Mouse (Mus musculus): ENCODE results near the gene Xpo6.

The Xpo6 gene

DNA sequence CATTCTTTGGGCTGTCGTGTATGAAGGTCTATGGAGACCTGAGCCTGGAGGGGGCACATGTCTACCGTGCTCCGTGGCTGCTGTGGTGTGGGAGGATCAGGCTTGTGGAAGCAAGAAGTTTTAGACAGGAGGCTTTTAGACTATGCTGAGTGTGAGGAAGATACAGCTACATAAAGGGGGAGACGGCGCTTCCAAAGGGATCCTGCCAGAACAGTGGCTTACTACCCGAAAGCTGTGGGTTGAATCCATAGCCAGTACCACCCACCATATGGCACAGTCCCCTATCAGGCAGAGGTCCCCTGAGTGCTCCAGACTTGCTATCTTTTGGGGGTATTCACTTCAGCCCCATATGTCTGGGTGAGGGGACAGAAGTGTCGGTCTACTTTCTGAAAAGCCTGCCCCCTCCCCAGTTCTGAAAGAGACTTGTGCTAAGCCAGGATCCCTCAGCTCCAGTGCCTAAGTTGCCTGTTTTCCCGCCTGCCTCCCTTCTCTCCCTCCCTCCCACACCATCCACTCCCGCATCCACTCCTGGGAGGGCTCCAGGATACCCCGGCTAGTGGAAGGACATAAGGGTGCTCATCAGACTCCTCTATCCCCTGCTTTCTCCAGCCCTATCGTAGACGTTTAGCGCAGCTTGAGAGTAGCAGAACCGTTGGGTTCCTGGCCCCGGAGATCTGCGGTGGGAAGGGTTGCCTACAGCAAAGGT is 119.2 kb downstream of the Xpo6 start:
- no peak for DNase-seq (ENCODE audit: low read depth, low spot score)

DNA sequence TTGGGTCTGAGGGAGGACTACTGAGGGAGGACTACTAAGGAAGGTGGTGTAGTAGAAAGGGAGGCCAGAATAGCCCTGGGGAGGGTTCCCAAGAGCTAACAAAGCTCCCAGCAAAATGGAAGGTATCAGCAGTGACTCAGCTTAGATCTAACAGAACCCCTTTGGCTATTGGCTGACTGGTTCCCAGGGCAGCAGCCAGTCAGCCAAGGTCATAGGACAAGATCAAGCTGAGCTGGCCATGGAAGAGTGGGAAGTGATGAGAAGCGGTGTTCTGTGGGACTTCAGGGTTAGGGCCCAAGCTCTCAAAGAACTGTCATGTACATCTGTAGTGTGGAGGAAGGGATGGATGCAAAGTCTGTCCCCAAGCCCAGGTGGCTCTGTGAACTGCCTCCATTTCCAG is 123.4 kb downstream of the Xpo6 start:
- DNase-seq (ENCODE audit: low read depth, low spot score) = no peak

DNA sequence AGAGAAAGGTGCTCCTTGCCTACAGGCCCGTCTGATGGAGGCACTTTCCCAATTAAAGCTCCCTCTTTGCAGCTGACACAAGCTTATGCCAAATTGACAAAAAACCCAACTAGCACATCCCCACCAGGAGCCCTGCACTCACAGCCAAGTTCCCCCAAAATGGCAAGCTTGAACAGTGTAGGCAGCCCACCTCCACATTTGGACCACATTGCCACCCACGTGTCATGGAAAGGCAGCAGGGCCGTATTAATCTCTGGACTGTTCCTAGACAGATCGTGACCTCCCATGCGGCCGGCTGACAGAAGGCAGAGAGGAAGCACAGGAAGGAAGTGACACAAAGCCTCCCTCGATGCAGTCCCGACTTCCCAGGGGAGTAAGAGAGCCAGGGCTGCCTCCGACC is 125.2 kb downstream of the Xpo6 start:
- no peak for DNase-seq (ENCODE audit: low read depth, low spot score)

DNA sequence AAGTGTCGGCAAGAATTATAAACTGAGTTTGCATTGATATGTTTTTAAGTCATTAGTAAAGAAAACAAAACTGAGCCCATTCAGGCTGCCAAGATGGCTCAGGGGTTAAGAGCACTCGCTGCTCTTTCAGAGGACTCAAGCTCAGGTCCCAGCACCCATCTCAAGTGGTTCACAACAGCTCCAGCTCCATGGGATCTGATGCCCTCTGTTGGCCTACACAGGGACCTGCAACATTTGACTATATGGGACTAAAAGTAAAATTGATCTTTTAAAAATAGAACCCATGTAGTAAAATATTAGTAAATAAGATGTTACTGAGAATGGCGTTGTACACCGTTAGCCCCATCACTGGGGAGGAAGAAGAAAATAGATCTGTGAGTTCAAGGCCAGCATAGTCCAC is 130.0 kb downstream of the Xpo6 start:
- no peak for DNase-seq (ENCODE audit: low read depth, low spot score)

DNA sequence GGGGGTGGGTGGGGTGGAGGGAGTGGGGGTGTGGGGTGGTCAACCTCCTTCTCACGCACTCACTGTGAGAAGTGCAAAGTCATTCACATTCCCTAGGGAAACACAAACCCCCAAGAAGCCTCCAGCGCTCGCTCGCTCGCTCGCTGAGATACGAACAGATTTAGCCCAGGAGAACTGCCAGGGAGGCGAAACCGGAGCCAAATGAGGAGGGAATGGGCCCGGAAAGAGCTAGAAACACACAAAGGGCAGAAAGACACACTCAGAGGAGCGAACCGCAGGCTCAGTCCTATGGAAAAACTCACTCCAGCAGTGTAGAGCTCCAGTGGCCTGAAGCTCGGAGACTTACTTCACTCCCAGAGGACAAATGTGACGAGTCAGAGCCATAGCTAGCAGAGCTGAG is 133.5 kb downstream of the Xpo6 start:
- no peak for DNase-seq (ENCODE audit: low read depth, low spot score)

DNA sequence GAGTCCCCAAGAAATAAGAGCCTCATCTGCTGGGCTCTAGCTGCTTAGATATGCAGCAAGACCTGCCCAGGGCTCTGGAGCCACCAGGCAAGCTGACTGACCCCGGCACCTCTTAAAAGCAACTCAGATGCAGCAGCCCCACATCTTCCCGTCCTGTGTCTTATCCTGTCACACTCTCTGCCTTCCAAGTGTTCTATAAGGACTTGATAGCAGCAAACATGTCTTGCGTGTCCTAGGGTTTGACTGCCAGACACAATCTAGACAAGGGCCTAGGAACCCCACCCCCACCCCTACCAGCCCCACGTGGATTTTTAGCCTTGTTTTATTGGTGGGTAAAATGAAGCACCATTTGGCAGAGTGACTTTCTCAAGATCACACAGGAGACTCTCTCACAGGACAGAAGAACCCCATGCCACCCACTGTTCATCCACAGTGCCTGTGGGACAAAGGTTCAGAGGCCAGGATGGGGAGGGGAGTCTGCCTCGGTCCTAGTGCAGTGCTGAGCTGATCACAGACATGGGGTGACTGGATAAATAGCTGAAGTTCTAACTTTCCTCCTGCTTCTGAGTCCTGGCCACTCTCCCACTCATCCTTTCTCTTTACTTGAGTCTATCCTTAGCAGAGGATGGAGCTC is 134.9 kb downstream of the Xpo6 start:
- no peak for DNase-seq (ENCODE audit: low read depth, low spot score)

DNA sequence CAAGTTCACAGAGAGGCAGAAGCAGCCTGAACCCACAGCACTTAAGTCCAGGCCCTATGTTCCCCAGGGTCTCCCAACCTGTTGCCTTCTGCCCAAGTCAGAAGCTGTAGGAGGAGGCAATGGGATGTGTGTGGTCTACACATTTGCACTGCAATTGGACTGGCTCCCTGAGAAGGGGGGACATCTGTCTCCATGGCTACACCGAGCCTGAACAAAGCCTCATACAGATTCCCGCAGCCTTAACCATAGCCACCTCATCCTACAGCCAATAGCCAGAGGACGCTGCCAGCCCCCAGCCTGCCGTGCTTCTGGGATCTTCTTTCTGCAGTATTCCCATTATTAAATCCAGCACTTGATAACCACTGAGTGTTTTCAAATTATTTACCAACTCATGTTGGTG is 138.1 kb downstream of the Xpo6 start:
- no peak for DNase-seq (ENCODE audit: low read depth, low spot score)

DNA sequence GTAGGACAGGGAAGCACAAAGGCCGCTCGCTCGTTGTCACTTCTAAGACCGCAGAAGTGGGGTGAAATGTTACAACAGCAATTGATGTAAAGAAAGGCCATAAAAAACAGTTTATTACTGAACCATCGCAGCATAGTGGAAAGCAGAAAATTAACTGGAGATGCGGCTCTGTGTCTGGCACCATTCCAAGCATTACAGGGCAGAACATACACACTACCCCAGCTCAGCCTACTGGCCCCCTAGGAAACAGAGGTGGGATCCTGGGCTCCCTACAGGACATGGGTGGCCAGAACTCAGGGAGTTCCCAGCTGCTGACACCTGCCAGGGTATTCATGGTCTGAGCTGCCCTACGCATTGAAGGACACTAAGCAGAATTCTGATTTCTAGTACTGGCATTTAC is 141.4 kb downstream of the Xpo6 start:
- DNase-seq (ENCODE audit: low read depth, low spot score) = no peak

DNA sequence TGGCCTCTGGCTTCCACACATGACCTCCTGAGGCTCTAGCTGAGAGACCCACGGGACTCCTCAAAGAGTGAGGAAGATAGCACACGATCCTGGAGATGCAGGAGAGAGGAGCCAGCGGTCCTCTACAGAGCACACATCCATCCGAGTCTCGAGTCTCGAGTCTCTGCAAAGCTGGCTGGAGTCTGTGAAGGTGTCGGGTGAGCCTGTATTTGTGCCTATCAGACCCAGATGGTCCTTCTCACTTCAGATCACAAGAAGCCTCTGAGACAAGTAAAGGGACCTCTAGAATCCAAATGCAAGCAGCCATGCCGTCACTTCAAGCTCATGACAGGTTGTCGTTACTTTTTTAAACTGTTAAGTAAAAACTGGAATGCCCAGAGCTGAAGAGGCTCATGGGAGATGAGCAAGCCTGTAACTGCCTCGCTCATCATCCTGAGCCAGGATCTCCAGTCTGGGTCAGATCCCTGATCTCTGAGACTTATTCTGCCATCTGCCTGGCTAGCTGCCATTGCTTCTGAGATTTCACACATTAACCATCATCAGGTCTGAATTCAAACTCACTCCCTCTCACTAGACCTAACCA is 142.9 kb downstream of the Xpo6 start:
- no peak for DNase-seq (ENCODE audit: low read depth, low spot score)

DNA sequence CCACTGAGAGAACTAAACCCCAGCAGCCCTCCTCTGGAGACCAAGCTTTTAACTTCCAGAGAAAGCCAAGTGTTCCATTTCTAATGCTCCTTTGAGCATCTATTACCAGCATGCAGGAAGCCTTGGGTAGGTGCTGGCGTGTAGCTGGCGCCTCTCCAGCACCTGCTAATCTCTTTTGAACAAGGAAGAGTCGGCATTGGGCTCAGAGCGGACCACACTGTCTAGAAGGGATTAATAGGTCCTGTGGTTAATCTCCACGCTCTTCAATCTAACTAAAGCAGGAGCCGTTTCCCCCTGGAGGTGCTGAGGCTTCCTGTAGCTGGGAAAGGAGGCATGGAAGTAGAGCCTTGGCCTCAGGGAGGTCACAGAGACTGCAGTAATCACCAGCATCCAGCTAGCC is 145.7 kb downstream of the Xpo6 start:
- DNase-seq (ENCODE audit: low read depth, low spot score) = no peak

DNA sequence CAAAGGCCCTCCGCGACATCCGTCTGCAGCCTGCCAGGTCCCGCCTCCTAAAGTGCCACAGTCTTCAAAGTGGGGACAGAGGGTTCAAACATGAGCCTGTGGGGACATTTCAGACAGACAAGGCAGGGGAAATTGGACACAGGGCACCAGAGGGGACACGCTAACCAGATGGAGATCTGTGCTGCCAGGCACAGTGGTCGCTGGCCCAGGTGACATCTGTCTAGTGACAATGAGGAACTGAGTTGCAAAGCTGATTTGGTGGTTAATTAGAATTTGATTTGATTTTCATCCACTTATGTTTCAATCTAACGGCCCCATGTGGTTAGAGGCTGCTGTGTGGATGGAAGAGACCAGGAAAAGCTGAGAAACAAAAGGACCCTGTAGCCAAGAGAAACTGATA is 146.7 kb downstream of the Xpo6 start:
- no peak for DNase-seq (ENCODE audit: low read depth, low spot score)

DNA sequence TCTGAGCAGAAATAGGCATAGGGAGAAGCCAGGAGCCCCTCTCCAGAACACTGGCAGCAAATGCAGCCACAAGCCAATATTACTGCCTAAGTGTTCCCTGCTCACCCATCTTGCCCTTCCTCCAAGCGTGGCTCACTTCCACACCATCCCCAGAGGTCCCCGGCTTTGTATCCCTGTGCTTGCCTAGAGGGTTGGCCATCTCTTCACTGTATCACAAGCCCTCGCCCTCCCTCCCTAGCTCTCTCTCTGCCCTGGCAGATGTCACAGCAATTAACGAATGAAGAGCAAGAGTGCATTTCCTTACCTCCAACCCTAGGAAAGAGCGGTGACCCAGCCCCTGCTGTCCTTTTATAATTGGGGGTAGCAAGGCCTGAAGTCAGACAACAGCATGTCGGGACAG is 148.4 kb downstream of the Xpo6 start:
- DNase-seq (ENCODE audit: low read depth, low spot score) = no peak

Measured in WW6 (cell line).